Mouse (Mus musculus): ENCODE measurements around the gene Herc3.

- no peak for TF ChIP-seq CTCF (IDR thresholded peaks at IDR 0.05; ENCODE audit: insufficient read depth, low read depth, low read length)
- TF ChIP-seq POLR2A (IDR thresholded peaks at IDR 0.05; ENCODE audit: insufficient read depth, low read depth, low read length) = no peak
Measured at GRCm38 (mm10) chr6:58814381-58814780, 16.9 kb upstream of the Herc3 start.
